Mouse (Mus musculus): ENCODE measurements around the gene Crebl2. TPM values are rescaled to one million over a fixed set of nuclear protein-coding genes. Genes with fewer than 3 reads are reported as not detected.

Gene Crebl2
- polyA plus RNA-seq, 1 experiment from 2014 or later: 0.87 TPM

DNA sequence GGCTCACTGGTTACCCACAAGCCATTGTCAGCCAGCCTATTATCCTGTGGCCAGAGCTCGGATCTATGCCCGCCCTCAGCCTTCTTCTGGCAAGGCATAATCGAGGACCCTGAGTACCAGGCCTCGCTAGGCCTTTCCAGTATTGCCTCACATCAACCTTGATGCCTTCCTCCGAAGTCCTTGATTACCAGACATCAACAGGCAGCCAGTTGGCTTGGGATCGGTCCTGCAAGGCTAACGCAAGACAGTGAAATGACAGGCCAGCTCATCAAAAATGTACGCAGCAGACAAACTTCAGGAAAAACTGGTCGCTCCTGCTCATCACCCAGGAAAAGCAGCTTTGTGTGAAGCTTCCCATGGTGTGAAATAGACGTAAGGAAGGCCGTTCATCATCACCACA lies 22.2 kb upstream of the Crebl2 start:
- H3K4me2 ChIP-seq (ENCODE audit: low read depth, low read length, severe bottlenecking): no peak overlapping the region
- H3K9me3 ChIP-seq (ENCODE audit: control insufficient read depth, low read length): no peaks in the 10 kb centered on the region
- H3K9ac ChIP-seq (ENCODE audit: low read length): no peak overlapping the region
- 92% methylated on average over 11 of the region's 11 CpGs for WGBS
- no peak for DNase-seq (ENCODE audit: low spot score)
- no peak overlapping the region for H3K27ac ChIP-seq (ENCODE audit: low read depth, low read length)
- no peaks in the 10 kb centered on the region for H3K27me3 ChIP-seq (ENCODE audit: control insufficient read depth, insufficient read depth, low read length)
- no peak for ATAC-seq (replicated peaks; ENCODE audit: low FRiP score)
- H3K4me3 ChIP-seq (ENCODE audit: low read depth, low read length): no peak overlapping the region
- no peaks in the 10 kb centered on the region for H3K4me1 ChIP-seq (replicated peaks; ENCODE audit: control insufficient read depth, insufficient read depth, low read length)
- H3K36me3 ChIP-seq (ENCODE audit: control insufficient read depth, insufficient read depth, low read length): no peaks in the 10 kb centered on the region

DNA sequence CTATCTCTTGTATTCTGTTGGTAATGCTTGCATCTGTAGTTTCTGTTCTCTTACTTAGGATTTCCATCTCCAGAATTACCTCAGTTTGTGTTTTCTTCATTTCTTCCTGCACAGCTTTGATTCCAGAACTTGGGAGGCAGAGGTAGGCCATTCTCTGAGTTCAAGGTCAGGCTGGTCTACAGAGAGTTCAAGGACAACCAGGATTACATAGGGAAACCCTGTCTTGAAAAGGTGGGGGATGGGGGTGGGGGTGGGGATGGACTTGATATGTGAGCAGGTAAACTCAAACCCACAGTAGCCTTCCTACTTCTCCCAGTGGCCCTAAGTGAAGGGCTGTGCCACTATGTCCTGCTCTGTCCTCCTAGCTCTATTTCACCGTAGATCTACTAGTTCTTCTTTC lies 16.9 kb upstream of the Crebl2 start:
- H3K4me2 ChIP-seq (ENCODE audit: low read depth, low read length, severe bottlenecking): no peak overlapping the region
- no peak overlapping the region for H3K4me3 ChIP-seq (ENCODE audit: low read depth, low read length)
- H3K36me3 ChIP-seq (ENCODE audit: control insufficient read depth, insufficient read depth, low read length): no peaks in the 10 kb centered on the region
- H3K4me1 ChIP-seq (replicated peaks; ENCODE audit: control insufficient read depth, insufficient read depth, low read length): no peaks in the 10 kb centered on the region
- DNase-seq (ENCODE audit: low spot score) (no peak), ATAC-seq (replicated peaks; ENCODE audit: low FRiP score) (no peak)
- H3K27me3 ChIP-seq (ENCODE audit: control insufficient read depth, insufficient read depth, low read length): no peaks in the 10 kb centered on the region
- H3K27ac ChIP-seq (ENCODE audit: low read depth, low read length): no peak overlapping the region
- WGBS: 84% methylated on average over 1 of the region's 1 CpGs
- H3K9me3 ChIP-seq (ENCODE audit: control insufficient read depth, low read length): no peaks in the 10 kb centered on the region
- no peak overlapping the region for H3K9ac ChIP-seq (ENCODE audit: low read length)

DNA sequence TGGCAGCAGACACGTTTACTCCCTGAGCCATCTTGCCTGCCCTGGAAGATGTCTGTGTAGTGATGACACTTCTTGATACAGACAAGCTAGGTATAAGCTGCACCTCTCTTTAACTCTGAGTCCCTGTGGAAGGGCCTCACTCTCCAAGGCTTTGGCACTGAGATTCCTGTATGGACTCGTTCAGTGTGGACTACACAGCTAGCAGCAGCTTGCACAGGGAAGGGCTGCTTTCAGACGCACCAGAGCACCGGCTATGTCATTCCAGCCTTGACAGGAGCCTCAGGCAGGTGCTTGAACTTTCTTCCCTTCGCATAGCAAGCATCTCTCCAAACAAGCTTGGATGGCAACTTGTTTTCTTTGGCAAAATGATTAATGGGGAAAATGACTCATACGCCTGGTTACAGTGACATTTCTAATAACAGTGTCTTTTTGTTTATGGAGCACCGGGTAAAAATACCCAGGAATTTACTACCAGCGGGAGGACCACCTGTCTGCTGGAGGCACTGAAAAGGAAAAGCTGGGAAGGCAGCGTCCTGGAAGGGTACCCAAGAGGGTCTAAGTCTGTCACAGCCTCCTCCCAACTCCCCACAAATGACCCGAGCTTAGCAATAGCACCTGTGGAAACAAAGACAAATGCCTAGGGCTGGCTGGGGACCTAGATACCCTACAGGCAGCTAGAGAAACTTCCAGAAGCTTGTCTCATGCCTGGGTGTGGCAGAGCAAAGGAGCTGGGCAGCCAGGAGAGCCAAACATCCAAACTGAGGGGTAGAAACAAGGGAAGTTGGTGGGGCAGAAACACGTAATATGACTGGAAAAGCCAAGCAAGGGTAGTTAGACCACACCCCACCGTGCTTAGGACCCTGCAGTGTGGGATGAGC lies 12.7 kb upstream of the Crebl2 start:
- H3K4me1 ChIP-seq (replicated peaks; ENCODE audit: control insufficient read depth, insufficient read depth, low read length): no peaks in the 10 kb centered on the region
- 78% methylated on average over 12 of the region's 12 CpGs for WGBS
- no peak overlapping the region for H3K27ac ChIP-seq (ENCODE audit: low read depth, low read length)
- H3K4me2 ChIP-seq (ENCODE audit: low read depth, low read length, severe bottlenecking): no peak overlapping the region
- ATAC-seq (replicated peaks; ENCODE audit: low FRiP score) (no peak), DNase-seq (ENCODE audit: low spot score) (no peak)
- no peaks in the 10 kb centered on the region for H3K36me3 ChIP-seq (ENCODE audit: control insufficient read depth, insufficient read depth, low read length)
- H3K27me3 ChIP-seq (ENCODE audit: control insufficient read depth, insufficient read depth, low read length): no peaks in the 10 kb centered on the region
- H3K4me3 ChIP-seq (ENCODE audit: low read depth, low read length): no peak overlapping the region
- H3K9me3 ChIP-seq (ENCODE audit: control insufficient read depth, low read length): no peaks in the 10 kb centered on the region
- H3K9ac ChIP-seq (ENCODE audit: low read length): no peak overlapping the region

DNA sequence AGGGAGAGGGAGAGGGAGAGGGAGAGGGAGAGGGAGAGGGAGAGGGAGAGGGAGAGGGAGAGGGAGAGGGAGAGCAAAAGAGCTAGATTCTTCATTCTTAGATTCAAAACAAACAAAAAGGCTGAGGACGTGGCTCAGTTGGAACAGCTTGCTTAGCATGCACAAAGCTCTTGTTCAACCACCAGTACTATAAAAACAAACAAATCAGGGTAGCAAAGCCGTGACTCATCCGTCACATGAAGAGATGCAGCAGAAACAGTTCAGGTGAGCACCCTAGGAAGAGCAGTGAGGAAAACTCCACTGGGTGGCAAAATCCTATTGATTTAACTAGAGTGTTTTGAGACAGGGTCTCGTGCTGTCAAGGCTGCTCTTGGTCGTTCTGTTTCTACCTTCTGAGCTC lies 10.2 kb upstream of the Crebl2 start:
- no peak for ATAC-seq (replicated peaks; ENCODE audit: low FRiP score)
- Histone ChIP-seq H3K9me3 (ENCODE audit: control insufficient read depth, low read length) (no peaks in the 10 kb centered on the region), H3K4me3 (ENCODE audit: low read depth, low read length) (no peak overlapping the region), H3K27ac (ENCODE audit: low read depth, low read length) (no peak overlapping the region), H3K4me1 (replicated peaks; ENCODE audit: control insufficient read depth, insufficient read depth, low read length) (no peaks in the 10 kb centered on the region), H3K27me3 (ENCODE audit: control insufficient read depth, insufficient read depth, low read length) (no peaks in the 10 kb centered on the region), H3K36me3 (ENCODE audit: control insufficient read depth, insufficient read depth, low read length) (no peaks in the 10 kb centered on the region), H3K4me2 (ENCODE audit: low read depth, low read length, severe bottlenecking) (no peak overlapping the region), H3K9ac (ENCODE audit: low read length) (no peak overlapping the region)
- DNase-seq (ENCODE audit: low spot score): no peak
- 66% methylated on average over 5 of the region's 5 CpGs for WGBS

DNA sequence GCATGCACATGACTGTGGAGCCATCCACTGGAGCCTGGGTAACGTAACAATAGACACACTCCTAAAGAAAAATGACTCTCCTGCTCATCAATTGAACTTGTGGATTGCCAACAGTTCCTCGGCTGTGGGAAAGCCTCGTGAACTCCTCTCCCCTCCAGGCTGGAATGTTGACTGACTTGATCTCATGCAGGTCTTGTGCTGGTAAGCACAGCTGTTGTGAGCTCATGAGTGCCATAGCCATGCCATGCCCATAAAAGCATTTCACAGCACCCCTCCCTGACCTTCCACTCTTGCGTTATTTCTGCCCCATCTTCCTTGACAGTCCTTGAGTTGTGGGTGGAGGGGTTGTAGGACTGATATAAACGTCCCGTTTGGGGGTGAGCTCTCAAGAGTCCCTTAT lies 9.5 kb upstream of the Crebl2 start:
- no peak for ATAC-seq (replicated peaks; ENCODE audit: low FRiP score)
- H3K27ac ChIP-seq (ENCODE audit: low read depth, low read length): no peak overlapping the region
- H3K9ac ChIP-seq (ENCODE audit: low read length): no peak overlapping the region
- H3K27me3 ChIP-seq (ENCODE audit: control insufficient read depth, insufficient read depth, low read length): no peaks in the 10 kb centered on the region
- DNase-seq (ENCODE audit: low spot score): no peak
- H3K4me2 ChIP-seq (ENCODE audit: low read depth, low read length, severe bottlenecking): no peak overlapping the region
- H3K4me1 ChIP-seq (replicated peaks; ENCODE audit: control insufficient read depth, insufficient read depth, low read length): no peaks in the 10 kb centered on the region
- WGBS: 75% methylated on average over 6 of the region's 6 CpGs
- no peak overlapping the region for H3K4me3 ChIP-seq (ENCODE audit: low read depth, low read length)
- H3K36me3 ChIP-seq (ENCODE audit: control insufficient read depth, insufficient read depth, low read length): no peaks in the 10 kb centered on the region
- no peaks in the 10 kb centered on the region for H3K9me3 ChIP-seq (ENCODE audit: control insufficient read depth, low read length)

DNA sequence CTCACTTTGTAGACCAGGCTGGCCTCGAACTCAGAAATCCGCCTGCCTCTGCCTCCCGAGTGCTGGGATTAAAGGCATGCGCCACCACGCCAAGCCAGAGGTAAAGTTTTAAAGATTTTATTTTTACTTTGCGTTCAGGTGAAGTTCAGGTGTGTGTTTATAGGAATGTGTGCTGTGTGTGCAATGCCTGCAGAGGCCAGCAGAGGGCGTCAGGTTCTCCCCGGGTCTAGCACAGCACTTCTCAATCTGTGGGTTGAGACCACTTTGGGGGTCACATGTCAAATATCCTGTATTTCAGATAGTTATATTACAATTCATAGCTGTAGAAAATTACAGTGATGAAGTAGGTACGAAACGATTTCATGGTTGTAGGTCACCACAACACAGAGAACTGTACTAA lies 7.1 kb upstream of the Crebl2 start:
- ATAC-seq (replicated peaks; ENCODE audit: low FRiP score): no peak
- Histone ChIP-seq H3K4me1 (replicated peaks; ENCODE audit: control insufficient read depth, insufficient read depth, low read length) (no peaks in the 10 kb centered on the region), H3K4me3 (ENCODE audit: low read depth, low read length) (no peak overlapping the region), H3K27me3 (ENCODE audit: control insufficient read depth, insufficient read depth, low read length) (no peaks in the 10 kb centered on the region), H3K9me3 (ENCODE audit: control insufficient read depth, low read length) (no peaks in the 10 kb centered on the region), H3K4me2 (ENCODE audit: low read depth, low read length, severe bottlenecking) (no peak overlapping the region), H3K9ac (ENCODE audit: low read length) (no peak overlapping the region), H3K36me3 (ENCODE audit: control insufficient read depth, insufficient read depth, low read length) (no peaks in the 10 kb centered on the region), H3K27ac (ENCODE audit: low read depth, low read length) (no peak overlapping the region)
- no peak for DNase-seq (ENCODE audit: low spot score)
- WGBS: 60% methylated on average over 10 of the region's 10 CpGs

DNA sequence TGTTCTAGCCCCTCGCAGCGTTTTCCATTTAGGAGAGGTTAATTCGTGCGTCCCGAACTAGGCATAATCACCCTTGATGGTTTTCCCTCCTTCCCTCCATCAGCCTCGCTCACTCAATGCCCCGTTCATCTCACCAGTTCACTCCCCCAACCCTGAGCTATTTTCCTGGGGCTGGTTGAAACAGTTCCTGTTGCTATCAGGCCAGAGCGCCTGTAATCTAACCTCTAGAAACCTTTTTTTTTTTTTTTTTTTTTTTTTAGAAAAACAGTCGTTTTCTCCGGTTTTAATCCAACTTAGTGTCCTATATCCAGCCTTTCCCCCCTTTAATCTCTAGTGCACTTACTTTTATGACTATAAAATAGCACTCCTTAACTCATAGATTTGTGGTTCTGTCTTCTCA lies 822 bp downstream of the Crebl2 start:
- no peaks in the 10 kb centered on the region; the same call in 1 of the 2 replicates for H3K4me1 ChIP-seq (replicated peaks; ENCODE audit: control insufficient read depth, insufficient read depth, low read length)
- H3K4me2 ChIP-seq (ENCODE audit: low read depth, low read length, severe bottlenecking): peak overlapping the region; percentile 75
- H3K36me3 ChIP-seq (ENCODE audit: control insufficient read depth, insufficient read depth, low read length): no peaks in the 10 kb centered on the region
- peak overlapping the region; percentile 59 for H3K4me3 ChIP-seq (ENCODE audit: low read depth, low read length)
- 6% methylated on average over 10 of the region's 10 CpGs for WGBS
- no peak overlapping the region for H3K27ac ChIP-seq (ENCODE audit: low read depth, low read length)
- H3K9ac ChIP-seq (ENCODE audit: low read length): peak overlapping the region; percentile 41
- ATAC-seq (replicated peaks; ENCODE audit: low FRiP score) (no peak), DNase-seq (ENCODE audit: low spot score) (no peak)
- H3K9me3 ChIP-seq (ENCODE audit: control insufficient read depth, low read length): no peaks in the 10 kb centered on the region
- H3K27me3 ChIP-seq (ENCODE audit: control insufficient read depth, insufficient read depth, low read length): no peaks in the 10 kb centered on the region

DNA sequence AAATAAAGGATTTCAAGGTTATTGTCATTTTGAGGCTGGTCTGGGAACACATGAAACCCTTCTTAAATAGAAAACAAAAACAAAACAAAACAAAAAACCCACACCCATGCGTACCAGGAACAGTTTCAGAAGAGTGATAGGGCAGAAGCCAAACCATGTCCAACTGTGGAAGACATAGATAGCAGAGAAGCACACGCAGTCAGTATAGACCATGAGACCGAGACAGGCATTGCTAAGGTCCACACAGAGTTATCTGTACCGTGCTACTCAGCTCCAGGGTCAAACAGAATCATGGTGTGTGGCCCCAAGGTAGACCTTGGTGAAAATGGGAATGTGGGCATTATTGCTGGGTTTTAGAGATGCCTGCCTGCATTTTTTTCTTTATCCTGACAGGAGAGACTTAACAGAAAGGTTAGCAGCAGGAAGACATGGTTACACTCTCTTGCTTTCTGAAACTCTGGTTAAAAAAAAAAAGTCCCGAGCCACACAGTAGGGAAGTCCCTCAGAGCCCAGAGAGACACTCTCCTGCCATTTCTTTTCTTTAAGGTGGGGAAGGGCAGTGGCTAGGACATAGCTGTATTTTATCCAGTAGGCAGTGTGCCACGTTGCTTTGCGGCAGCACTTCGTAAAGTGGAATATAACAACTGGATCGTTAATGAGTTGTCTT lies 4.8 kb downstream of the Crebl2 start:
- Histone ChIP-seq H3K4me1 (replicated peaks; ENCODE audit: control insufficient read depth, insufficient read depth, low read length) (no peaks in the 10 kb centered on the region), H3K4me2 (ENCODE audit: low read depth, low read length, severe bottlenecking) (no peak overlapping the region), H3K9ac (ENCODE audit: low read length) (no peak overlapping the region), H3K4me3 (ENCODE audit: low read depth, low read length) (no peak overlapping the region), H3K27ac (ENCODE audit: low read depth, low read length) (no peak overlapping the region), H3K9me3 (ENCODE audit: control insufficient read depth, low read length) (no peaks in the 10 kb centered on the region), H3K36me3 (ENCODE audit: control insufficient read depth, insufficient read depth, low read length) (no peaks in the 10 kb centered on the region), H3K27me3 (ENCODE audit: control insufficient read depth, insufficient read depth, low read length) (no peaks in the 10 kb centered on the region)
- DNase-seq (ENCODE audit: low spot score) (no peak), ATAC-seq (replicated peaks; ENCODE audit: low FRiP score) (no peak)
- WGBS: 84% methylated on average over 9 of the region's 9 CpGs

DNA sequence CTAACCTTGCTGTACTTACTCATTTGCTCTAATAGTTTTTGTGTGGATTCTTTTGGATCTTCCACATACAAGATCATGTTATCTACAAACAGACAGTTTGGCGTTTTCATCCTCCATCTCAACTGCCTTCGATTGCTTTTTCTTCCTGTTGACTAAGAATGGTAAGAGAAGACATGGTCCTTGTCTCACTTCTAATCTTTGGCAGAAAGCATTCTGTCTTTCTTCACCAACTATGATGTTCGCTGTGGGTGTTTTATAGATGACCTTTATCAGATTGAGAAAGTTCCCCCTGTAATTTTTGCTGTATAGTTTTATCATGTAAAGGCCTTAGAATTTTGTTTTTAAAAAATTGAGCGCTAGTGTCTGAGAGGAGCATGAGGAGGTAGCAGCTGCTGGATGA lies 8.2 kb downstream of the Crebl2 start:
- Histone ChIP-seq H3K9me3 (ENCODE audit: control insufficient read depth, low read length) (no peaks in the 10 kb centered on the region), H3K9ac (ENCODE audit: low read length) (no peak overlapping the region), H3K27ac (ENCODE audit: low read depth, low read length) (no peak overlapping the region), H3K36me3 (ENCODE audit: control insufficient read depth, insufficient read depth, low read length) (no peaks in the 10 kb centered on the region), H3K27me3 (ENCODE audit: control insufficient read depth, insufficient read depth, low read length) (no peaks in the 10 kb centered on the region), H3K4me2 (ENCODE audit: low read depth, low read length, severe bottlenecking) (no peak overlapping the region), H3K4me3 (ENCODE audit: low read depth, low read length) (no peak overlapping the region), H3K4me1 (replicated peaks; ENCODE audit: control insufficient read depth, insufficient read depth, low read length) (no peaks in the 10 kb centered on the region)
- 87% methylated on average over 4 of the region's 4 CpGs for WGBS
- no peak for DNase-seq (ENCODE audit: low spot score)
- no peak for ATAC-seq (replicated peaks; ENCODE audit: low FRiP score)

Measured in forebrain, embryonic 11.5 days (tissue).